Mouse (Mus musculus): ENCODE measurements around the gene Atg2a. TPM values are rescaled to one million over a fixed set of nuclear protein-coding genes. Genes with fewer than 3 reads are reported as not detected.

Gene Atg2a
- 11.4 and 15.7 TPM in 2 replicates for polyA plus RNA-seq (2012; rRNA removed)

DNA sequence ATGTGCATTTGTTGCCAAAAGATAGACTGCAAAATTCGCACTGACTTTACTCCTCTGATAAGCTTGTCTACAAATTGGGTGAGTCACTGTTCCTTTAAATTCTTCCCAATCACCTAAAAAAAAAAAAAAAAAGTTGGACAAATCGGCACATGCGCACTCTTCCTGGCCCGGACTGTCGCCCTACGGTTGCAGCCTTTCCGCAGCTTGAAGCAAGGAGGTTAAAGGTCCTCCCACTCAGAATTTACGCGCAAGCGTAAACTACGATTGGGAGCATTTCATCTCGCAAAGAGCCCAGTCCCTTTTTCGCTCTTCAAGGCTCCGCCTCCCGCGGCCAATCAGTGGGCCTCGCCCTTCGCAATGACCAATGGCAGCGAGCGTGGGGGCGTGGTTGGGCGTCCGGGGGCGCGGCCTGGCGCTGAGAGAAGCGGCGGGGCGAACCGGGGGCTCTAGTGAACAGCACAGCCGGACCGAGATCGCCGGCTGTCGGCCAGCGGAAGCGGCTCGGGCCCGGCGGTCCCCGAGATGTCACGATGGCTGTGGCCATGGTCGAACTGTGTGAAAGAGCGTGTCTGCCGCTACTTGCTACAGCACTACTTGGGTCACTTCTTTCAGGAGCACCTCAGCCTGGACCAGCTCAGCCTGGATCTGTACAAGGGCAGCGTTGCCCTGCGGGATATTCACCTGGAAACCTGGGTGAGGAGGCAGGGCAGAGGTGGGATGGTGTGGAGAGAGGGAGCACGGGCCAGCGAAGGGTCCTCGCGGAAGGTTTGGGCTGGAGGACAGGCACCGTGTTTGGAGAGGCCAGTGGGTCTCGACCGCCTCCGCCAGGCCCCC lies at the start of gene Atg2a:
Gene Atg2a (plus strand): TSS at position 395 of the 834 bp plus-strand sequence.
- DNase-seq (ENCODE audit: low spot score): peak; percentile 96

DNA sequence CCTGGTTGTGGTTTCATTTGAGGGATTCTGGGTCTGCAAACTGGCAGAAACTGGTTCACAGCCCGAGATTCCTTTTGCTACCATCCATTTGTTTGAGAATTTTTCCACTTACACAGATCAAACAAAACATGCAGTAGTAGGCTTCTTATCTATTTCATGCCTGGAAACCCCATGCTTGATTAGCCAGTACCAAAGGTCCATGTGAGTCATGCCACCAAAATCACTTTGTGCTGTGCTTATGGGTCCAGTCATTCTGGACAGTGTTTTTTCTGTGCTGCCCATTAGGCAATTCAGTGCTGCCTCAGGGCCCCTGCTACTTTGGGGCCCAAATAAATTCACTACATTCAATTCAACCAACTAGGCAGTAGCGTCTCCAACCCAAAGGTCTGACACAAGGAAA lies 37.2 kb upstream of the Atg2a start:
- no peak for DNase-seq (ENCODE audit: low spot score)

DNA sequence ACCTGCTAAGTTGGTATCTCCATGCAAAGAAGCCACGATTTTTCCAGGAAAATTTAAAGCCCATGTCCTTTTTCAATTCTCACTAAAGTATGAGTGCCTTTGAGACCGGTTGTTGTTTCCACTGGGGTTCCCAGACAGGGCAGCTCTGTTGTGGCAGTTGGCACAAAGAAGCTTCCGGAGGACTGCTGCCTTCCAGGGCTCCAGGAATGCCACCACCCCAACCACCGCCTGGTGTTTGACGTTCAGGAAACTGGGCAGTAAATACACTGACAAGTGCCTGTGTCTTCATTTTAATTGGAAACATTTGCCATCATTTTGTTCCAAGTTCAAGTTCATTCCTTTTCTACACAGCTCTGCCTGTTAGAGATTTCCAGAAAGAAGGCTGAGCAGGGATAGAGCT lies 34.8 kb upstream of the Atg2a start:
- DNase-seq (ENCODE audit: low spot score): no peak

DNA sequence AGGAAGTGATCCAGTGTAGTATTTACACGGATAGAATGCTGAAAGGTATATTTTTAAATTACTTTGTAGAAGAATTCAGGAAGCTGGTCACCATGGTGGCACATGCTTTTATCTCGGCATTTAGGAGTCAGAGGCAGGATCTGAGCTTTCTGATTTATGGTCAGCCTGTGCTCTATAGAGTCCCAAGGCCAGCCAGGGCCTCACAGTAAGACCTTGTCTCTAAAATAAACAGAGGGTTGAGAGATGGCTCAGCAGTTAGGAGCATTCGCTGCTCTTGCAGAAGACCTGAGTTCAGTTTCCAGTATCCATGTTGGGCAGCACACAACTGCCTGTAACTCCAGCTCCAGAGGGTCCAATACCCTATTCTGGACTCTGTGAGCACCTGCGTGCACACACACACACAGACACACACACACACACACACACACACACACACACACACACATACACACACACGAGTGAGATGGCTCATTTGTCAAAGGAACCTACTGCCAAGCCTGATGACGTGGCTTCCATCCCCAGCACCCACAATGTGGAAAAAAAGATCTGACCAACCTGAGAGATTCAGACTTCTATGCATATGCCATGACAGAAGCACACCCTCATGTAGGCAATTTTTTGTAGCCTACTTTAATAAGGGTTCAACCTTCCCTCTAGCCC lies 25.3 kb upstream of the Atg2a start:
- DNase-seq (ENCODE audit: low spot score): no peak

DNA sequence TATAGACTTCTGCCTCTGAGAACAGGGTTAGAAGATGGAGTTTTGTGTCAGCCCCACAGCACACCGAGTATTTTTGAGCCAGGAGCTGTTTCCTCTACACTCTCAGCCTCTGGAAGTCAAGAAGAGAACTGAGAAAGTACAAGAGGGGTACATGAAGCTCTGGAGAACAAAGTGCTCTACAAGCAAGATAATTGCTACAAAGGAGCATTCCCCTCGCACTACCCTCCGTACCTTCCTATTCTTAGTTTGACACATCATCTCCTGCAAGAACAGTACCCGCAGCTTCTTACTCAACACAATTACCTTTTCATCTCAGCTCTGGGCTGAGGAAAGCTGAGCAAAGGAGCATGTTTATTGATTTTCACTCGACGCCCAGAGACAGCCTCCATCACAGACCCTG lies 22.9 kb upstream of the Atg2a start:
- no peak for DNase-seq (ENCODE audit: low spot score)

DNA sequence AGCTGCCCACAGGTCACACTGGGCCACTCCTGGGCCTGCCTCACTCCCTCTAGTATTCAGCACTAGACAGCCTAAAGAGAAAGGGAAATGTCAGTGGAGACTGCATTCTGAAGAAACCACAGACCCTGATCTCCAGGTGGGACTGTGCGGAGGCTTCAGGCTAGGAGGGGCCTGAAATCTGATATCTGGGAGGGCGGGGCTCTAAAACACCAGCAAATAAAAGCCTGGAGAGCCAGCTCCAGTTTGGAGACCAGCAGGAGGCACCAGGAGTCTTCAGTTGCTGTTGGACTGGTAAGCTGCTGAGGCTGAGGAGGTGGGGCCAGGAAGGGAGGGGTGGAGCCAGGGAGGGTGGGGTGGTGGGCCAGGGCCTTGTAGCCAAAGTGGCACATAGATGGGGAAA lies 15.3 kb upstream of the Atg2a start, which contains the start of gene Gpha2:
Gene Gpha2 (plus strand): TSS at position 246 of the 400 bp plus-strand sequence.
- no peak for DNase-seq (ENCODE audit: low spot score)

DNA sequence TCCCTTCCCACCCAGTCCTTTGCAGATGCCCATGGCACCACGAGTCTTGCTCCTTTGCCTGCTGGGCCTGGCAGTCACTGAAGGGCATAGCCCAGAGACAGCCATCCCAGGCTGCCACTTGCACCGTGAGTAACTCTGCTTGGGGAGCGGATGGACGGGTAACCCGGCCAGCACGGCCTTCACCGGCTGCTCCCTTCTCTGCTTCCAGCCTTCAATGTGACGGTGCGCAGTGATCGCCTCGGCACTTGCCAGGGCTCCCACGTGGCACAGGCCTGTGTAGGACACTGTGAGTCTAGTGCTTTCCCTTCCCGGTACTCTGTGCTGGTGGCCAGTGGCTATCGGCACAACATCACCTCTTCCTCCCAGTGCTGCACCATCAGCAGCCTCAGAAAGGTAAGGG lies 14.7 kb upstream of the Atg2a start:
- no peak for DNase-seq (ENCODE audit: low spot score)

DNA sequence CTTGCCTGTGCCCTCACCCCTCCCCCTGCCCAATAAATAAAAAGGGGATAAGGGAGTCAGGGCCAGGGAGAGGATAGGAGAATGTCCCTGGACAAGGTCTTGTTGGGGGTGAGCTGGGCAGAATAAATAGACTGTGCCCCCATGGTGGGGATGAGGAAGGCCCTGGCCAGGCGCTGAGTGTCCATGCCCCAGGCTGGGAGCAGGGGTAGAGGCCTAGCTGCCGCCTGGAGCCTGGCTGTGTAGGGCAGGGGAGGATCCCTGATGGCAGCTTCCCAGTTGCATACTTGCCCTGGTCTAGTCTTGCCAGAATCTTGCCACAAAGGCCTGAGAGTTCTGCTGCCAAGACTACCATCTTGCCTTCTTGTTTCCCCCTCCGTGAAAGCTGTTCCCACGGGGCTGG lies 13.6 kb upstream of the Atg2a start:
- no peak for DNase-seq (ENCODE audit: low spot score)

DNA sequence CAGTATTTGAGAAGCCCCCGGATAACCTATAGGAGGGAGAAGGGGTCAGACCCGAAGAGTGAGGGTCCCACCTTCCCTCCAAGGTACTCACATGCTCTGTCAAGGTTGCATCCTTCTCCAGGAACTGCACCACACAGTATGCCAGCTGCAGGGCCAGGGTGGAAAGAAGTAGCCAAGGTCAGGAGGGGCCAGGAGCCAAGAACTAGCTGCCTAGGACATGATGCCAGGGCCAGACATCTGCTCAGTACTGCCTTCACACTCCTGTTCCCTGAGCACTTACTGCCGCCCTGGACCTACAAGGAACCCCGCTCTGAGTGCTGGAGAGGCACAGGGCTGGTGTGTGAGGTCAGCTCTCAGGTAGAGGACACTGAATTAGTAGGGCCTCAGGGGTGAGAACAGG lies 11.1 kb upstream of the Atg2a start:
- DNase-seq (ENCODE audit: low spot score): no peak

DNA sequence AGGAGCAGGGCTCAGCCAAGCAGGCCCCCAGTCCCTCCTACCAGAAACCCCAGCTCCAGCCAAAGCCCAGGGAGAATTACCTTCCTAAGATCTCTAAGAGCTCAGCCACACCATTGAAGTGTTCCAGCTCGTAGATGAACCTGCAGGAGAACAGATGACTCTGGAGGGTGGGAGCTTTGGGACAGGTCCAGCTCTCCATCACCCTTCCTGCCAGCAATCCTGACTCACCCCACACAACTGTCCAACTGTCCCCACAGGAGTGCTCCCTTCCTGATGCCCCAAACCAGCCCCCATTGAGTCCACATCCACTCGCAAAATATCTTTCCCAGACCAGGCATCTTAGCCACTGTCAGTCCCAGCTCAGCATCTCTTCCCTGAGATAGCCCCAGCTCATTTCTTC lies 10.4 kb upstream of the Atg2a start:
- DNase-seq (ENCODE audit: low spot score): no peak

DNA sequence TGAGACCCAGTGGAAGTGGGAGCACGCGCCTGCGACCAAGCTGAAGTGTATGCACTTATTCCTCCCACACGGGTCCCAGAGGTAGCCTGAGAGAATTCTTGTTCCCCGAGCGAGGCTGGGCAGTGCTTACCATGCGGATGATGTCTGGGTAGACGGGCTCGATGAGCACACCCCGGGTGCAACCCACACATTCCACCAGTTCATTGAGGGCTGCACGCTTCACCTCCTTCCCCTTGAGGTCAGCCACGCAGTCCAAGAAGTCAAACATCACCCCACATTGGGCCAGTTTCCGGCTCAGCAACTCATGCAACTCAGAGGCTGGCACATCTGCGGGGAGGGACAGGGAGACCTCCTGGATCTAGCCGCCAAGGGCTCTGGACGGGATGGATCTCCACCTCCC lies 7.8 kb upstream of the Atg2a start:
- no peak for DNase-seq (ENCODE audit: low spot score)

DNA sequence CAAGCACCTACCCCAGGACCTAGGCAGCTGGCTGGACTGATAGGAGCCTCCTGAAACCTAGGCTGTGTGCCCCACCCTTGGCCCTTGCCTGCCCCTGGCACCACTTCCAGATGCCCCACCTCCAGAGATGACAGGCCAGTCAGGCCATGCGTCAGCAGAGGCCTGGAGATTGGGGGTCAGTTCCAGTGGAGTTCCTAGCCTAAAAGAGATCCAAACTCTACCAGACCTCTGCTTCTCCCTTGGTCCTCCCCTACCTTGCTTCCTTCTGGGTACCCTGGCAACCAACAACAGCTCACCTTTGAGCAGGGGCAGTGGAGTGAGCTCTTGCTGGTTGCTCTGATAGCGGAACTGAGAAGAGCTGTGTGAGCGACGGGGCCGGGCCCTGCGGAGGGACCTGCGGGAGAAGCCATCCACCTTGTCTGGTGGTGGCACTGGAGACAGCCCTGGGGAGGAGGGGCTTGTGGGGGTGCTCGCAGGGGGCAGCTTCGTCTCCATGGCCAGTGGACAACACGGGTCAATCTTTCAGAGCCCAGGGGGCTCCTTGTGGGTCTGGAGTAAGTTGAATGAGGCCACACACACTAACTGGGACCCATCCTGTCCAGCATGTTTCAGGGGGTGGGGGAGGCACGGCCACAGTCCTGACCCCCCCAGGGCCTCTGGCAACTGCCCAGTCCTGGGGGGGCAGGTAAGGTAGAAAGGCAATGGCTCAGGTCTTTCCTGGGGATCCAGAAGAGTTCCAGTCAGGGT lies 7.0 kb upstream of the Atg2a start:
- no peak for DNase-seq (ENCODE audit: low spot score)

DNA sequence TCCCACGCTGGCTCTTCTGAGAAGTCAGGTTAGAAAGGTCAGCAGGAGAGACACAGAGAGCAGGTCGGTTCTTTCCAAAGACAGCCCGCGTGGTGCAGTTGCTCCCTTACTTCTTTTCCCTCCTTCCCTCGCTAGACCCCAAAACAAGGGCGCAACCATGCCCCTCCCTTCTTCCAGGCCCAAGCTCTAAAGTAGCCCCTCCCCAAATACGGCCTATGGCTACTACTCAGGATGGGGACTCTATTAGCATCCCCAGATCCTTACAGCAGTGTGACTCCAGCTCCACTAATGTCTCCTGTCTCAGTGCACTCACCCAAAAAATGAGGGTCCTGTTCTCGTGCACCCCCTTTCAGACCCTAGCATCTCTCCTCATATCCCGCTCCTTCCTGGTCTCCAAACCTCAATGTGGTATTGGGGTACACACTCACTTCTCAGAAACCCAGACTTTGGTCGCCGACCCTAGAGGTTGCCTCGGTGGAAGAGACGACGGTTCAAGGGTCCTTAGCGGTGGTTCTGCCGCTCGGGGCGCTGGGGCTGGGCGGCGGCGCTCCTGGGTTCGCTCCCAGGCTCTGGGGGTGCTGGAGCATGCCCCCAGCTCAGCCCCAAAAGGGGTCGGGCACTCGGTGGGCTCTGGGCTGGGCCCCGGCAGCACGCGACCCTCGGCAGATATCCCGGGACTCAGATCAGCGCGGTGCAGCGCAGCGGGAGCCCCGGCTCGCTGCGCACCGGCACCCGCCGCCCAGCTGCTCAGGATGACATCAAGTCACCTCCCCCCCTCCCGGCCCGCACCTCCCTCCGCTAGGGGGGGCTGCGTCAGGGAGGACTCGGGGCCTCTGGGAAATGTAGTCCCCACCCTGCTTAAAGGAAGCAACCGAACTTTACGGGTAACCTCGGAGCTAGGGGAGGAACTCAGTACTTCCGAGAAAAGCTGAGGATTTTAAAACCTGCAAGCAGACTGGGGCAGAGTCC lies 6.1 kb upstream of the Atg2a start, which contains the start of gene Ppp2r5b:
Gene Ppp2r5b (minus strand): TSS at position 789 of the 969 bp plus-strand sequence.
- DNase-seq (ENCODE audit: low spot score): peak; percentile 89

DNA sequence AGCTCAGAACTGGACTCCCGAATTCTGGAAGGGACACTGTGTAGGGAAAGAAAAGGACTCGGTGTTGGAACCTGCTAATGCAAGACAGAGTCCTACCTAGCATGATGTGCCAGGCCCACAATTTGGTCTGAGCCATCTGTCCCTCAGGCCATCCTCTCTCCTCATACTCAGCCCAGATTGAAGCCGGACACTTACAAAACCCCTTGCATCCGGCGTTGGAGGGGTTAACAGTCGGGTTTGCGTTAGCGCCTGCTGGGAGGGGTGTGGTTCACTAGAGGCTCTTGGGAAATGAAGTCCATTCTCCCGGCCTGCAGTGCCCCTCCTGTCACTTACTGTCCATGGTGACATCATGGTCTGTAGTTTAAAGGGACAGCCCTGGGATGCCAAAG lies 5.4 kb upstream of the Atg2a start:
- peak; percentile 63 for DNase-seq (ENCODE audit: low spot score)

DNA sequence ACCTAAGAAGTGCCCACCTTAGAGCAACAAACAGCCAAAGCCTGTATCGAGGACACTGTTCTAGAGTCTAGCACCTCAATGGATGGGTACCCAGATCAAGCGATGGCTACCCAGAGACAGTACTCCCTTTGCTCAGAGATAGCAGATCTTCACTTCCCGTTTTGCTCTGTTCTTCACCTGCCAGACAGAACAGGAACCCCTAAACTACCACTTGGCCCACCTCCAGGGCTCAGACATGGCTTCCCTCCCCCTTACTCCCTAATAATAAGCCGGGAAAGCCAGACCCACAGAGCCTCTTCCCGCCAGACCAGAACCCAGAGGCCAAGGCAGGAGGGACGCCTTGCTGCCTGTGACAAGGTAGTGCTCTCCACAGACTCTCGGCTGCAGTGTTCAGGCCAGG lies 4.6 kb upstream of the Atg2a start:
- no peak for DNase-seq (ENCODE audit: low spot score)

DNA sequence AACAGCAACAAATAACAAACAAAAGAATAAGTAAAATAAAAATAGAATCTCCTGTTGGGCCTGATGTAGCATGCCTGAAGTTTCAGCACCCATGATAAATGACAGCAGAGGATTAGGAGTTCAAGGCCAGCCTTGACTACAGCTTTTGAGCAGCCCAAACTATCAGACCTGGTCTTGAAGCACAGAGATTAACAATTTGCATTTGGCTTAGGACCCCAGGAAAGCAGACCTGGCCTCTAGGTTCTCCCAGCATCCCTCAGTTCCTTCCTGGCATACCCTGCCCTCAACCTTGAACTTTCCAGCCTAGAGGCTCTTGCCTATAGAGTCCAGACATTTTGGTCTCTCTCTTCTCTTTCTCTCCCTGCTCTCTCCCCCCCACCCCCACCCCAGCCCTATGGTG lies 2.7 kb upstream of the Atg2a start:
- DNase-seq (ENCODE audit: low spot score): no peak

DNA sequence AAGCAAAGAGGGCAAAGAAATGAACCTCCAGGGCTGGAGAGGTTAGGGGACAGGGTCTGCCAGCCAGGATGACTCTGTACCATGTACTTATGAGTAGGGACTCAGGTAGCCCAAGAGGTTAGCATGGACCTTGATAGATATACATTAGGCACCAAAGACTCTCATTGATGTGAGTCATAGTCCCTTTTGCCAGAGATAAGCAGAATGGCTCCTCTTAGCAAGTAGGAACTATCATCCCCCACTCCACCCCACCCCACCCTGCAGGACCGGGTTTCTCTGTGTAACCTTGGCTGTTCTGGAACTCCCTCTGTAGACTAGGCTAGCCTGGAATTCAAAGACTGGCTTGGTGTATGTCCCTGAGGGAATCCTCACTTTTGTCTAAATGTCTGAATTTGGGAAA lies 1.3 kb upstream of the Atg2a start:
- no peak for DNase-seq (ENCODE audit: low spot score)

DNA sequence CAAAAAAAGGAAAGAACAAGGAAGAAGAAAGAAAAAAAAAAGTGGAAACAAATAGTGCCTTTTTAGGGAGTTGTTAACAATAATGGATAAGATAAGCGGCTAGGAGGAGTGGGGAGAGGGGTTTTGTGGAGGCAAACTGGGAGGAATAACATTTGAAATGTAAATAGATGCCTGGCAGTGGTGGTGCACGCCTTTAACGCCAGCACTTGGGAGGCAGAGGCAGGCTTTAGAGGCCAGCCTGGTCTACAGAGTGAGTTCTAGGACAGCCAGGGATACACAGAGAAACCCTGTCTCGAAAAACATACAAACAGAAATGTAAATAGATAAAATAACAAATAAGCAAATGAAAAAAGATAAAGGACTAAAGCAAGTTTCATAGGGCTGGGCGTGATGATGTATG lies 743 bp upstream of the Atg2a start:
- no peak for DNase-seq (ENCODE audit: low spot score)

DNA sequence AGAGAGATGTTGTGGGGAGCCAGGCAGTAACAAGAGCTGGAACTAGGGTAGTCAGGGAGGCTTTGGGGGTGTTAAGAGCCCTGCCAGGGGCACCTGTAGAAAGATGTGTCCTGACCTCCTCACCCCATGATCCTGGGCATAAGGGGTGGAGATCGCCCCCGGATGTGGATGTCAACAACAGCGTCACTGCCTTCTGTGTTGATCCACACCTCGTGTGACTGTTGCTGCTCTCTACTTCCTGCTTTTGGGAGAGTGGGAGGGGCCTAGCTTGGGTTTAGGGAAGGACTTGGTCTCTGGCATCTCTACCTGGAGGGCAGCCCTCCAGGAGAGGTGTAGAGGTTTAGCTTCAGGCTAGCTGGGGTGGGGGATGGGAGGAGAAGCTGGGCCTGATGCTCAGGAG lies 813 bp downstream of the Atg2a start:
- no peak for DNase-seq (ENCODE audit: low spot score)

DNA sequence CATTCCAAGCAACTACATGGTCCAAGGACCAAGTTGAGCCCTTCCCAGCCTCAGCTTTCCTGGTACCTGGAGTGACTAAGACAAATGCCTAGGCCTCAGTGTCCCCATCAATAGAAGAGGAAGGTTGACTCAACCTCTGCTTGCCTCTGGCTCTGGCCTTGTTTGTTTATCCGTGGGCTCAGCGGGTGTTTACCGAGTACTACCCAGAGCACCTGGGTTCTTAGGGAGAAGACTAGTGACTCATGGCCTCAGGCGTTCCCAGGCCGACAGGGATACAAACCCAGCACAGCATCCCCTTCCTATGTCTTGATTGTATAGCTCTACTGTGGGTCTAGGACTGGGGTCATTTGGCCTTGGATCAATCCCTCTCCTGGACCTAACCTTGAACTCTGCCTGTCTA lies 1.8 kb downstream of the Atg2a start:
- DNase-seq (ENCODE audit: low spot score): no peak

DNA sequence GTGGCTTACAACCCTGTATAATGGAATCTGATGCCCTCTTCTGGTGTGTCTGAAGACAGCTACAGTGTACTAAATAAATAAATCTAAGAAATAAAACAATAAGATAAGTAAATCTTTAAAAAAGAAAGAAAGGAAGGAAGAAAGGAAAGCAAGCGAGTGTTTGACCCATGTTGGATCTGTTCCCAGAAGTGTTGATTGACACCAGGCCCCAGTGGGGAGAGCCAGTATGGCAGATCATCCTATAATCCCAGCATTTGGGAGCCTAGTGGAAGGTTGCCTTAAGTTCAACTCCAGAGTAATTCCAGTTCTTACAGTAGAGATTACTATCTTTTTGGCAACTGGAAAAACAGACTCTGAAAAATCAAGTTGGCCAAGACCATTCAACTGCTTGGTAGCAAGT lies 4.3 kb downstream of the Atg2a start:
- no peak for DNase-seq (ENCODE audit: low spot score)
